Mouse (Mus musculus): ENCODE measurements around the gene Ube2j1. TPM values are rescaled to one million over a fixed set of nuclear protein-coding genes. Genes with fewer than 3 reads are reported as not detected.

Gene Ube2j1
- 40.9 and 42.2 TPM in 2 replicates for polyA plus RNA-seq (2014; fragmentation: Nextera tagmentation; extraction: Ambion mirVana)

DNA sequence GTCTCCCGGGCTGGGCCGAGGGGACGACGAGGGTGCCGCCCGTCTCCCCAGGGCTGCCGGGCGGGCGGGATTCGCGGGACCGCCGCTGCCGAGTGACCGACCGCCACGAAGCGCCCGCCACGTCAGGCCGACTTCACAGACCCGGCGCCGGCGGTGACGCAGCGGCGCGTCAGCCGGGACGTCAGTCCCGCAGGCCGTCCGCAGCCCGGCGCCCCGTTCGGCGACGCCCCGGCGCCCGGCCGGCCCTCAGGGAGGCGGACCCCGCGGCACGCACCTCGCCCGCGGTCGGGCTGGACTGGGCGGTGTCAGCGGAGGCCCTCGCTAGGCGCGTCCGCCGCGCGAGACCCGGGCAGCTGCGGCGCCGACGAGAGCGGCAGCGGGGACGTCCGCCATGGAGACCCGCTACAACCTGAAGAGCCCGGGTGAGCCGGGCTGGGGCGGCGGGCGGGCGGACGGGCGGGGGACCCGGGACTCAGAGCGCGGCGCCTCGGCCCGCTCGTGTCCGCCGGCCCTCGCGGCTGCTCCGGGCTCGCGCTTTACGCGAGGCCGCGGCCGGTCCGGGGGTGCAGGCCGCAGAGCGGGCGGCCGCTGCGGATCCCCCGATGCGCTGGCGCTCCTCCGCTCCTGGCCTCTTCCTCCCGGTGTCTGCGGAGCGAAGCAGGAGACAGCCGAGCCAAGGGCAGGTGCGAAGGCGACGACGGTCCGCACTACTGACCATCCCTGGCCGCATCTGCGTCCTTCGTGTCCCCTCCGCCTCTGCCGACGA, at the start of gene Ube2j1:
Ube2j1 (plus strand) TSS at position 222 of the 766 bp plus-strand sequence.
- Histone ChIP-seq H3K4me2 (ENCODE audit: low read depth, severe bottlenecking) (peak within 1 kb of the TSS; percentile 65), H3K36me3 (ENCODE audit: control insufficient read depth, insufficient read depth, low read length) (no peaks in the 10 kb centered on the region), H3K9me3 (ENCODE audit: control insufficient read depth, low read length) (no peaks in the 10 kb centered on the region), H3K9ac (ENCODE audit: low read length) (peak within 1 kb of the TSS; percentile 97), H3K27me3 (ENCODE audit: control insufficient read depth, insufficient read depth, low read length) (no peaks in the 10 kb centered on the region), H3K4me1 (ENCODE audit: control insufficient read depth, insufficient read depth, low read length) (no peaks in the 10 kb centered on the region), H3K4me3 (ENCODE audit: low read depth, low read length) (peak within 1 kb of the TSS; percentile 79), H3K27ac (replicated peaks; ENCODE audit: low read depth, low read length) (peak within 1 kb of the TSS; percentile 80)
- WGBS, result 0% methylated on average over 81 of the region's 123 CpGs
- DNase-seq (ENCODE audit: low spot score) (peak; percentile 85), ATAC-seq (ENCODE audit: insufficient number of reproducible peaks, low FRiP score, low TSS enrichment, low read depth) (peak; percentile 94)

DNA sequence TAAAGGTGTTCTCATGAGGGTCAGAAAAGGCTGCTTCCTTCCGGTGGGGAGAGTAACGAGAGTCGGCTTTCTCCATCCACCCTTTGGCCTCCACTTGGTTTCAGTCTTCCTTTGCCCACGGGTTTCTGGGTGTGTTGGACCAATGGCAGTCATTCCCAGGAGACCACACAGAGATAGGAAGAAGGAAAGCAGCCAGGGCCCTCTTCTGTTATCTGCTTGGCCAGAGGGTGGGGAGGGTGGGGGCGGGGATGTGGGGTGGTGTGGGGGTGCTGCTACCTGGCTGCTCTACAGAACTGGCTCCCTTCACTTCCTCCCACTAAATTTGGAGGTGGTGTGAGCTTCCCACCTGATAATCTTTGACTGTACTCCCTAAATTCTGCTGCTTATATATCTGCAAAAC, 49.6 kb upstream of the Ube2j1 start:
- no peaks in the 10 kb centered on the region; the same call in 1 of the 2 replicates for H3K27me3 ChIP-seq (ENCODE audit: control insufficient read depth, insufficient read depth, low read length)
- no peak overlapping the region for H3K4me2 ChIP-seq (ENCODE audit: low read depth, severe bottlenecking)
- ATAC-seq (ENCODE audit: insufficient number of reproducible peaks, low FRiP score, low TSS enrichment, low read depth) (no peak), DNase-seq (ENCODE audit: low spot score) (no peak)
- H3K4me1 ChIP-seq (ENCODE audit: control insufficient read depth, insufficient read depth, low read length), result peaks cover 11% of the 10 kb centered on the region; the same call in 1 of the 2 replicates
- H3K4me3 ChIP-seq (ENCODE audit: low read depth, low read length), result 0 out of 2 replicates have a peak overlapping the region, but pooled peaks have one; percentile 8
- no peak overlapping the region for H3K9ac ChIP-seq (ENCODE audit: low read length)
- WGBS, result 14% methylated on average over 5 of the region's 5 CpGs
- H3K9me3 ChIP-seq (ENCODE audit: control insufficient read depth, low read length), result no peaks in the 10 kb centered on the region
- H3K36me3 ChIP-seq (ENCODE audit: control insufficient read depth, insufficient read depth, low read length), result no peaks in the 10 kb centered on the region
- no peak overlapping the region for H3K27ac ChIP-seq (replicated peaks; ENCODE audit: low read depth, low read length)

DNA sequence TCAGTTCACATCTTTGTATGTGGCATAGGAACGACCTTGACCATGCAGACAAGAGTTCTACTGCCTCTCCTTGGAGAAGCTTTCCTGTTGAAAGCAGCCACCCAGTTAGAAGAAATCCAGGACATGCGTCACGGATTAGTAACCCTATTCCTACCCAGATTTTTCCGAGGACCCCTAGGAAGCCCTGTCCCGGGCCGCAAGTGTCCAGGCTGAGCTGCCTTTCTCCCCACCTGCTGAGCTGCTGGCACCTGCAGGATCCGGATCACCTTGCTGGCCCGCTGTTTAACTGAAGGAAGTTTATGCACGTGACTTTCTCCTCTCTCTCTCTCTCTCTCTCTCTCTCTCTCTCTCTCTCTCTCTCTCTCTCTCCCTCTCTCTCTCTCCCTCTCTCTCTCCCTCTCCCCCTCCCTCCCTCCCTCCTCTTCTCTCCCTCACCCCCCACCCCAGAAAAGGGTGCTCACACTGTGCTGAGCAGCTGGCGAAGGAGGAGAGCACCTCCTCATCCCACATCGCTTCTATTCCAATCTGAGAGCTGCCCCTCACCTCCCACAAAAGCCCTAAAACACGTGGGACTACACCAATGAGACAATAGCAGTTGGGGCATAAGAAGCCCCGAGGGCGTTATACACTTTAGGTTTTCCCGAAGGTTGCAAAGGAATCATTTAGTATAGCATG, 49.0 kb upstream of the Ube2j1 start:
- Histone ChIP-seq H3K36me3 (ENCODE audit: control insufficient read depth, insufficient read depth, low read length) (no peaks in the 10 kb centered on the region), H3K9me3 (ENCODE audit: control insufficient read depth, low read length) (no peaks in the 10 kb centered on the region), H3K4me3 (ENCODE audit: low read depth, low read length) (peak overlapping the region; percentile 82), H3K9ac (ENCODE audit: low read length) (0 out of 2 replicates have a peak overlapping the region, but pooled peaks have one; percentile 82), H3K4me1 (ENCODE audit: control insufficient read depth, insufficient read depth, low read length) (peaks cover 11% of the 10 kb centered on the region; the same call in 1 of the 2 replicates), H3K27me3 (ENCODE audit: control insufficient read depth, insufficient read depth, low read length) (no peaks in the 10 kb centered on the region; the same call in 1 of the 2 replicates), H3K27ac (replicated peaks; ENCODE audit: low read depth, low read length) (no peak overlapping the region), H3K4me2 (ENCODE audit: low read depth, severe bottlenecking) (peak overlapping the region; percentile 97)
- DNase-seq (ENCODE audit: low spot score) (peak; percentile 34), ATAC-seq (ENCODE audit: insufficient number of reproducible peaks, low FRiP score, low TSS enrichment, low read depth) (0 out of 2 replicates have a peak, but pooled peaks have one; percentile 51)
- WGBS, result 3% methylated on average over 15 of the region's 15 CpGs

DNA sequence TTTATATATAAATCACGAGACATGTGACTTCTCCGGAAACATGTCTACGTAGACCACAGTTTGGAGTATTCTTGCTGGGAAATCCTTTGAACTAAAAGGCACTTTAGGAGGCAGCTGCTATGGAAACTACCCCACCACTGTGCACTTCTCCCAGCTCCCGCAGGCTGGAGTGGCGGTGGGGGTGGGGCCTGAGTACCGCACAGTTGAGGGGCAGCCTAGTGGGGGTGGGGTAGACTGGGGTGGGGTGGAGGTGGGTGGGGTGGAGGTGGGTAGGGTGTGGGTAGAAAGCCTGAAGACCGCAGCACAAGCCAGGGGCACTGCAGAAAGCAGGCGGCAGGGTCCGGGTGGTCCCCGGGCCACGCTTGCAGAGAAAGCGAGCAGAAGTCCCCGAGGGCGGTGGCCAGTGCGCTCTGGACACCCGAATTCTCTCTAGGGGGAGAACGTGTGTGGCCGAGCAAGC, 48.5 kb upstream of the Ube2j1 start, which contains the start of gene Rragd:
Rragd (plus strand) TSS at position 322 of the 460 bp plus-strand sequence.
- peak within 1 kb of the TSS; percentile 82 for H3K4me3 ChIP-seq (ENCODE audit: low read depth, low read length)
- peak within 1 kb of the TSS; percentile 65 for H3K27ac ChIP-seq (replicated peaks; ENCODE audit: low read depth, low read length)
- DNase-seq (ENCODE audit: low spot score) (peak; percentile 67), ATAC-seq (ENCODE audit: insufficient number of reproducible peaks, low FRiP score, low TSS enrichment, low read depth) (peak; percentile 84)
- no peaks in the 10 kb centered on the region for H3K36me3 ChIP-seq (ENCODE audit: control insufficient read depth, insufficient read depth, low read length)
- peak within 1 kb of the TSS; percentile 97 for H3K4me2 ChIP-seq (ENCODE audit: low read depth, severe bottlenecking)
- peak within 1 kb of the TSS; percentile 82 for H3K9ac ChIP-seq (ENCODE audit: low read length)
- H3K27me3 ChIP-seq (ENCODE audit: control insufficient read depth, insufficient read depth, low read length), result no peaks in the 10 kb centered on the region; the same call in 1 of the 2 replicates
- H3K4me1 ChIP-seq (ENCODE audit: control insufficient read depth, insufficient read depth, low read length), result peaks cover 11% of the 10 kb centered on the region; the same call in 1 of the 2 replicates
- 0% methylated on average over 13 of the region's 18 CpGs for WGBS
- no peaks in the 10 kb centered on the region for H3K9me3 ChIP-seq (ENCODE audit: control insufficient read depth, low read length)

DNA sequence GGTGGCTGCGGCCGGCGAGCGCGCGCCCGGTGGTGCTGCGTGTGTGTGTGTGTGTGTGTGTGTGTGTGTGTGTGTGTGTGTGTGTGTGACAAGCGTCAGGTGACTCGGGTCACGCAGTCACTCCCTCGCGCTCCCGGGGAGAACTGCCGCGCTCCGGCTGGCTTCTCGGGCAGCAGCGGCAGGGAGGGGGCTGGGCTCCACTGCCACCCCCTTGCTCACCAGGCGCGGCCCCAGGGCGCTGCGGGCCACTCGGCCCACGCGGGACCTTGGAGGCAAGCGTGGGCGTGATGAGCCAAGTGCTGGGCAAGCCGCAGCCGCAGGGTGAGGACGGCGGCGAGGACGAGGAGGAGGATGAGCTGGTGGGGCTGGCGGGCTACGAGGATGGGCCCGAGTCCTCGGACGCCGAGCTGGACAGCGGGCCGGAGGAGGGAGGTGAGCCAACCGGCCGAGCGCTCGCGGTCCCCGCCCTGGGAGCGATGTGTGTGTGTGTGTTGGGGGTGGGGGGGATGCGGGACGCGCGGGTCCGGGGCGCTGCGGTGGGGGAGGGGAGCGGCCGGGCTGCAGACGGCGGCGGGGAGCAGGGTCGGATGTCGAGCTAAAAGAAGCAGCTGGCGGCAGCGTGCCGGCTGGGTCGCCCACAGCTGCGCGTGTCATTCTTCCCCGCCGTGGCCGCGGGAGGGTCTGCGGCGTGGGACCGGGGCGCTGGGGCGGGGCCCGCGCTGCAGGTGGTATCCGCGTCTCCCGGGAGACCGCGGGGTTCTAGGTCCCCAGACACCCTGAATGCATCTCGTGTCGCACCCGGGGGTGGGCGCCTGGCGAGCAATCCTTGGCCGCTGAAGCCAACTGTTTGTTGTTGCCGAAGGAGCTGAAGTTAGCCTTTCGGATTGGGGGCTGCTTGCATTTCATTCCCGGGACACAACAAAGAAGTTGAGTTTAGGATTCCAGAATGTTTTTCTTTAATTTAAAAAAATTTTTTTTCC, 47.8 kb upstream of the Ube2j1 start:
- Histone ChIP-seq H3K4me2 (ENCODE audit: low read depth, severe bottlenecking) (peak overlapping the region; percentile 97), H3K27me3 (ENCODE audit: control insufficient read depth, insufficient read depth, low read length) (no peaks in the 10 kb centered on the region; the same call in 1 of the 2 replicates), H3K36me3 (ENCODE audit: control insufficient read depth, insufficient read depth, low read length) (no peaks in the 10 kb centered on the region), H3K4me3 (ENCODE audit: low read depth, low read length) (peak overlapping the region; percentile 82), H3K9me3 (ENCODE audit: control insufficient read depth, low read length) (no peaks in the 10 kb centered on the region), H3K27ac (replicated peaks; ENCODE audit: low read depth, low read length) (peak overlapping the region; percentile 65), H3K4me1 (ENCODE audit: control insufficient read depth, insufficient read depth, low read length) (peaks cover 11% of the 10 kb centered on the region; the same call in 1 of the 2 replicates), H3K9ac (ENCODE audit: low read length) (peak overlapping the region; percentile 82)
- under 1% methylated on average over 67 of the region's 94 CpGs for WGBS
- peak; percentile 69 for ATAC-seq (ENCODE audit: insufficient number of reproducible peaks, low FRiP score, low TSS enrichment, low read depth)
- DNase-seq (ENCODE audit: low spot score), result peak; percentile 77

DNA sequence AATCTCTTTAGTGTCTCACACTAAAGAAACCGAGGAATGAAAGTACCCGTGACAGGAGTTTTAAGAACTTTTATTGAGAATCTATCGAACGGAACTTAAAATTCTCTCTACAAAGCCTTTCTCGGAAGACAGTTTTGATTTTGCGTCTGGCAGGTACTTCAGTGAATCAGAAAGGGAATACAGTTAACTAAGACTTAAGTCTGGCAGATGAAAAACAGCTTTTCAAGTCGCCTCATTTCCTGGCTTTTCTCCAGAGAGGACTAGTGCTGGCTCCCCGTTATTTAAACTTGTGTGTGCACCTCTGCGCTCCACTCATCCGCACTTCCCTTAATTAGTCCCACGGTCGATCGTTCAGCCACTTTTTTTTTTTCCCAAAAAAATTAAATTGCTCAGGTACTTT, 47.0 kb upstream of the Ube2j1 start:
- Histone ChIP-seq H3K4me3 (ENCODE audit: low read depth, low read length) (peak overlapping the region; percentile 82), H3K4me2 (ENCODE audit: low read depth, severe bottlenecking) (peak overlapping the region; percentile 97), H3K36me3 (ENCODE audit: control insufficient read depth, insufficient read depth, low read length) (no peaks in the 10 kb centered on the region), H3K27me3 (ENCODE audit: control insufficient read depth, insufficient read depth, low read length) (no peaks in the 10 kb centered on the region; the same call in 1 of the 2 replicates), H3K4me1 (ENCODE audit: control insufficient read depth, insufficient read depth, low read length) (peaks cover 11% of the 10 kb centered on the region; the same call in 1 of the 2 replicates), H3K9ac (ENCODE audit: low read length) (peak overlapping the region; percentile 82), H3K27ac (replicated peaks; ENCODE audit: low read depth, low read length) (0 out of 2 replicates have a peak overlapping the region, but pooled peaks have one; percentile 10), H3K9me3 (ENCODE audit: control insufficient read depth, low read length) (no peaks in the 10 kb centered on the region)
- ATAC-seq (ENCODE audit: insufficient number of reproducible peaks, low FRiP score, low TSS enrichment, low read depth) (no peak), DNase-seq (ENCODE audit: low spot score) (peak; percentile 49)
- under 1% methylated on average over 13 of the region's 13 CpGs for WGBS

DNA sequence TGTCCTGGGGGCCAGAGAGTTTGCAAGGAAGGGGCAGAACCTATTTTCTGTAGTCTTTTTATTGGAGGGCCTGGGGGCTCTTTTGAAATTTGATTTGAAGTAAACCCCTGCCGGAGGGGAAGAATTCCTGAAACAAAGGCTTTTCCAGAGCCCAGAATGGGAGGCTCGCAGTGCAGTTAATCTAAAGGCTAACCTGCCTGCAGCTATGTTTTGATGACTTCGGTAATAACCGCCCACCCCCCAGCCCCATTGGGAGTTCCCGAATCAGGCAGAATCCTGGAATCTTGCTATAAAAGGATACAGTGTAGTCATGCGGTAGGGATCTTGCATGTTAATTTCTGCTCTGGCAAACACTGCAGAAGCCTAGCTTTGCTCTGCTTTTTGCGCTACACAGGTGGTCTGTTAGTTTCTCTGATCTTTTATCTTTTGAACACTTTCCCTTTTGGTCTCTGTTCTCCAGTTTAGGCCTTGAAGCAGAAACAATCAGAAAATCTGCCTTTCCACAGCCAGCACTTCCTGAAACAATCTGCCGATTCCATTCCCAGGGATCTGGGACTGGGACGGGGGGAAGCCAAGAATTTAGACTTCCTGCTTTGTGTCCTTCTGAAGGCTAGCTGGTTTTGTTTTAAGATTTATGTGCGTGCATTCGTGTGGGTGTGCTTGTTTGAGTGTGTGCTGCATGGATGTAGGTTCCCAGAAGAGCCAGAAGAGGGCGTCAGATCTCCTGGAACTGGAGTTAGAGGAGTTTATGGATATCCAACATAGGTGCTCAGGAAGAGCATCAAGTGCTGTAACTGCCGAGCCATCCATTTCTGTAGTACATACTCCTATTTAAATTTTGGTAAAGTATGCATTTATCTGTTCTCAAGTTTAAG, 46.2 kb upstream of the Ube2j1 start:
- peak overlapping the region; percentile 82 for H3K9ac ChIP-seq (ENCODE audit: low read length)
- ATAC-seq (ENCODE audit: insufficient number of reproducible peaks, low FRiP score, low TSS enrichment, low read depth) (no peak), DNase-seq (ENCODE audit: low spot score) (peak; percentile 62)
- 10% methylated on average over 13 of the region's 13 CpGs for WGBS
- peaks cover 11% of the 10 kb centered on the region; the same call in 1 of the 2 replicates for H3K4me1 ChIP-seq (ENCODE audit: control insufficient read depth, insufficient read depth, low read length)
- H3K27ac ChIP-seq (replicated peaks; ENCODE audit: low read depth, low read length), result peak overlapping the region; percentile 10; the same call in 1 of the 2 replicates
- no peaks in the 10 kb centered on the region for H3K9me3 ChIP-seq (ENCODE audit: control insufficient read depth, low read length)
- H3K36me3 ChIP-seq (ENCODE audit: control insufficient read depth, insufficient read depth, low read length), result no peaks in the 10 kb centered on the region
- no peaks in the 10 kb centered on the region; the same call in 1 of the 2 replicates for H3K27me3 ChIP-seq (ENCODE audit: control insufficient read depth, insufficient read depth, low read length)
- H3K4me3 ChIP-seq (ENCODE audit: low read depth, low read length), result peak overlapping the region; percentile 82
- H3K4me2 ChIP-seq (ENCODE audit: low read depth, severe bottlenecking), result peak overlapping the region; percentile 97
